Mouse (Mus musculus): ENCODE results near the gene Gm20388.

Gene Gm20388

GRCm38 (mm10) chr8:121613419-121613818 is 1702.8 kb downstream of the Gm20388 start:
- DNase-seq (ENCODE audit: low read depth) = no peak

GRCm38 (mm10) chr8:121619401-121619995 is 1708.9 kb downstream of the Gm20388 start:
- DNase-seq (ENCODE audit: low read depth) = peak; percentile 88

- peak; percentile 47 for DNase-seq (ENCODE audit: low read depth)
Observed at GRCm38 (mm10) chr8:121620801-121621516, 1710.3 kb downstream of the Gm20388 start.

- DNase-seq (ENCODE audit: low read depth) = peak; percentile 20
Observed at GRCm38 (mm10) chr8:121621879-121622278, 1711.2 kb downstream of the Gm20388 start.

- no peak for DNase-seq (ENCODE audit: low read depth)
Observed at GRCm38 (mm10) chr8:121623043-121623442, 1712.4 kb downstream of the Gm20388 start.

GRCm38 (mm10) chr8:121628681-121629080 is 1718.0 kb downstream of the Gm20388 start:
- DNase-seq (ENCODE audit: low read depth) = peak; percentile 52

- peak; percentile 79 for DNase-seq (ENCODE audit: low read depth)
Observed at GRCm38 (mm10) chr8:121631645-121632071, 1721.0 kb downstream of the Gm20388 start.

GRCm38 (mm10) chr8:121632401-121632800 is 1721.8 kb downstream of the Gm20388 start:
- DNase-seq (ENCODE audit: low read depth) = no peak

GRCm38 (mm10) chr8:121635534-121635933 is 1724.9 kb downstream of the Gm20388 start:
- no peak for DNase-seq (ENCODE audit: low read depth)

- no peak for DNase-seq (ENCODE audit: low read depth)
Observed at GRCm38 (mm10) chr8:121636180-121636579, 1725.5 kb downstream of the Gm20388 start.

GRCm38 (mm10) chr8:121642804-121643203 is 1732.2 kb downstream of the Gm20388 start:
- no peak for DNase-seq (ENCODE audit: low read depth)

GRCm38 (mm10) chr8:121643384-121643783 is 1732.7 kb downstream of the Gm20388 start:
- no peak for DNase-seq (ENCODE audit: low read depth)

GRCm38 (mm10) chr8:121647511-121648215 is 1737.0 kb downstream of the Gm20388 start:
- DNase-seq (ENCODE audit: low read depth) = peak; percentile 24

GRCm38 (mm10) chr8:121648451-121648850 is 1737.8 kb downstream of the Gm20388 start:
- no peak for DNase-seq (ENCODE audit: low read depth)

GRCm38 (mm10) chr8:121649423-121649822 is 1738.8 kb downstream of the Gm20388 start:
- DNase-seq (ENCODE audit: low read depth) = no peak

GRCm38 (mm10) chr8:121649904-121650303 is 1739.3 kb downstream of the Gm20388 start:
- DNase-seq (ENCODE audit: low read depth) = no peak

GRCm38 (mm10) chr8:121650389-121651307 is 1740.0 kb downstream of the Gm20388 start:
- peak; percentile 21 for DNase-seq (ENCODE audit: low read depth)

- DNase-seq (ENCODE audit: low read depth) = no peak
Observed at GRCm38 (mm10) chr8:121651308-121651873, 1740.8 kb downstream of the Gm20388 start.

GRCm38 (mm10) chr8:121651874-121652361 is 1741.3 kb downstream of the Gm20388 start:
- DNase-seq (ENCODE audit: low read depth) = peak; percentile 62

GRCm38 (mm10) chr8:121652774-121653323 is 1742.2 kb downstream of the Gm20388 start, which contains the start of gene Zcchc14:
Zcchc14 (minus strand) TSS chr8:121652901.
- peak; percentile 100 for DNase-seq (ENCODE audit: low read depth)

All from NIH3T3 (cell line).